Mouse (Mus musculus) ovary, postnatal 36 days (tissue): ENCODE data around the gene Ankrd22.

Experiments
- DNase-seq: peaks from one replicate; pipeline ENCODE4 v3.0.0; 2022; ENCODE audit warnings: low spot score, mixed read lengths

Ankrd22 gene

DNA sequence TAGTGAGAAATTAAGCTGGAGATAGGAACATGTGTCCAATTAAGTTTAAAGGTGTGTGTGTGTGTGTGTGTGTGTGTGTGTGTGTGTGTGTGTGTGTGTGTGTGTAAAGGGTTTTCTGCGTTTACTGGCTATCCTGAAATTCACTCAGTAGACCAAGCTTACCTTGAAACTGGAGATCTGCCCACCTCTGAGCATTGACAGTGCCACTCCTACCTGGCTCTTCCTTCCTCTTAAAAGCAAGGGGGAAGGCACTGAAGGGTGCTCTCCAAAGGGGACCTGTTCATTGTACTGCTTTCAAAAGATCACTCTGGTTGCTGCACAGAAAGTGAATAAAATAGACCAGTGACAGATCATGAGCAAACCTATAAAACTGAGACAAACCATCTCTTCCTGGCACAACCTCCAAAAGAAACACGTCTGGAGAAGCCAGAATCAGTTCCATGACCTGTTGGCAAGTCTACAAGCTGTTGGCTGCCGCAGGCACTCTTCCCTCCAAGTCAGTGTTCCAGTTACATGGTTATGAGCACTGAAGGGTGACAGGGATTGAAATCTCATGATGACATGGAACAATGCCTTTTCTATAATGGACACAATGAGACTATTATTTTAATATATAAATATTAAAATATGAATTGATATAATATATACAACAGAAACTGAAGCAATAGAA, 76.7 kb downstream of the Ankrd22 start:
- no peak for DNase-seq

DNA sequence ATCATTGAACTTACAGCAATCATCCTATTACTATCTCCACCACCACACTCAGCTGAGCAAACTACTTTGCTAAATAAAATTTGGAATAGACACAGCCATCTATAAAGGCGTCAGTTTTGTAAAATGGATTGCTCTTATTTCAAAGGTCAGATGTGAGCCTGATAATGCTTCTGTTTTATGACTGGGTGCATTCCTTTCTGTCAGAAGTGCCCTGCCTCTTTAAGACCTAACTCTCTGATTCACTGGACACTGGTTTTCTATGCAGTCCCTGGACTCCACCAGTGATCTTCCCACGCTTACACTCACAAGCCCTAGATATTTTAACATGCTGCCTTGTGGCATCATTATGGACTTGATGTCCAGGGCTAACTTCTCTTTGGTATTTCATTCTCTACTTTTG, 87.7 kb downstream of the Ankrd22 start:
- no peak for DNase-seq

DNA sequence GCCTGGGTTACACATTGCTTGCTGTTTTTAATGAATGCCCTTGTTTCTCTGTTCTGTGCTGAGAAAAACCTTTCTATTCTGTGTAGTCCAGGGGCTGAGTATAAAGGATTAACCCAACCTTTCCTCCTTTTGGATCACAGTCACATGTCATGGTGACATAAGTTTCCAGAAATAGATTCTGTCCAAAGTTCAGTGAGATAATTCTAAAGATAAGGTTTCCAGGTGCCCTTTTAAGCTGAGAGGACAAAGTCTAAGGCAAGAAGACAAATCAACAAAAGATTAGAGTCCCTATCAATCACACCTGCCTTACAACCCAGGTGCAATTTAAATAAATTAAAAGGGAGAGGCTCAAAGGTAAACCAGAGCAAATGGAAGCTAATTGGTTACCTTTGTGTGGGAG, 91.6 kb downstream of the Ankrd22 start:
- no peak for DNase-seq
